Mouse (Mus musculus) limb, embryonic 11.5 days (tissue): ENCODE measurements around the gene Rtn3. TPM values are rescaled to one million over a fixed set of nuclear protein-coding genes. Genes with fewer than 3 reads are reported as not detected.
A peak's percentile ranks its signal among the peaks of the same experiment; 100 is the strongest.

Experiments used
- ATAC-seq: fragments of 200-750 bp; cut with Nextera tagmentation; 2 replicates; pipeline ENCODE4 v1.8.0; 2017; ENCODE audit warnings: low read depth; ENCODE audit not compliant: insufficient number of reproducible peaks, low FRiP score, low TSS enrichment
- DNase-seq: peaks from one replicate; pipeline ENCODE4 v3.0.0-alpha.2; 2015; ENCODE audit warnings: low spot score
- H3K27ac ChIP-seq: fragments of 300-500 bp; sonication (generic); replicated peaks from 2 replicates; pipeline ENCODE4 v1.5.1; 2014; ENCODE audit warnings: low read depth, mild to moderate bottlenecking, low read length
- H3K27me3 ChIP-seq: fragments of 300-500 bp; sonication (generic); 2 replicates; pipeline ENCODE4 v1.6.1; 2014; ENCODE audit warnings: mild to moderate bottlenecking, low read length, mixed read lengths; ENCODE audit not compliant: control insufficient read depth, insufficient read depth
- H3K36me3 ChIP-seq: fragments of 300-500 bp; sonication (generic); 2 replicates; pipeline ENCODE4 v1.6.1; 2014; ENCODE audit warnings: mild to moderate bottlenecking, low read length, moderate library complexity, mixed read lengths; ENCODE audit not compliant: control insufficient read depth, insufficient read depth
- H3K4me1 ChIP-seq: fragments of 300-500 bp; sonication (generic); 2 replicates; pipeline ENCODE4 v1.6.1; 2014; ENCODE audit warnings: low read length, mixed read lengths; ENCODE audit not compliant: control insufficient read depth, insufficient read depth
- H3K4me2 ChIP-seq: fragments of 300-500 bp; sonication (generic); 2 replicates; pipeline ENCODE4 v1.6.1; 2014; ENCODE audit warnings: low read depth, mild to moderate bottlenecking, moderate library complexity; ENCODE audit not compliant: severe bottlenecking
- H3K4me3 ChIP-seq: fragments of 300-500 bp; sonication (generic); 2 replicates; pipeline ENCODE4 v1.5.1; 2014; ENCODE audit warnings: low read depth, low read length
- H3K9ac ChIP-seq: fragments of 300-500 bp; sonication (generic); 2 replicates; pipeline ENCODE4 v1.6.1; 2014; ENCODE audit warnings: mild to moderate bottlenecking, low read length
- H3K9me3 ChIP-seq: fragments of 300-500 bp; sonication (generic); 2 replicates; pipeline ENCODE4 v1.6.1; 2016; ENCODE audit warnings: low read length; ENCODE audit not compliant: control insufficient read depth
- WGBS: fragments of 180-500 bp; shearing (Covaris S2); extraction: QIAGEN DNeasy Blood & Tissue Kit; methylation state at CpG from one replicate; pipeline ENCODE4 v1.1.7; 2014; 5-methylcytosine and 5-hydroxymethylcytosine counted together
- polyA plus RNA-seq: library from polyadenylated mRNA; unstranded; fragments of >200 nt; fragmentation: Nextera tagmentation; extraction: Ambion mirVana; gene quantifications from 2 replicates; pipeline ENCODE4 v1.2.1, GENCODE M21; 2014

Gene Rtn3
- 78.5 and 94.1 TPM in 2 replicates for polyA plus RNA-seq

DNA sequence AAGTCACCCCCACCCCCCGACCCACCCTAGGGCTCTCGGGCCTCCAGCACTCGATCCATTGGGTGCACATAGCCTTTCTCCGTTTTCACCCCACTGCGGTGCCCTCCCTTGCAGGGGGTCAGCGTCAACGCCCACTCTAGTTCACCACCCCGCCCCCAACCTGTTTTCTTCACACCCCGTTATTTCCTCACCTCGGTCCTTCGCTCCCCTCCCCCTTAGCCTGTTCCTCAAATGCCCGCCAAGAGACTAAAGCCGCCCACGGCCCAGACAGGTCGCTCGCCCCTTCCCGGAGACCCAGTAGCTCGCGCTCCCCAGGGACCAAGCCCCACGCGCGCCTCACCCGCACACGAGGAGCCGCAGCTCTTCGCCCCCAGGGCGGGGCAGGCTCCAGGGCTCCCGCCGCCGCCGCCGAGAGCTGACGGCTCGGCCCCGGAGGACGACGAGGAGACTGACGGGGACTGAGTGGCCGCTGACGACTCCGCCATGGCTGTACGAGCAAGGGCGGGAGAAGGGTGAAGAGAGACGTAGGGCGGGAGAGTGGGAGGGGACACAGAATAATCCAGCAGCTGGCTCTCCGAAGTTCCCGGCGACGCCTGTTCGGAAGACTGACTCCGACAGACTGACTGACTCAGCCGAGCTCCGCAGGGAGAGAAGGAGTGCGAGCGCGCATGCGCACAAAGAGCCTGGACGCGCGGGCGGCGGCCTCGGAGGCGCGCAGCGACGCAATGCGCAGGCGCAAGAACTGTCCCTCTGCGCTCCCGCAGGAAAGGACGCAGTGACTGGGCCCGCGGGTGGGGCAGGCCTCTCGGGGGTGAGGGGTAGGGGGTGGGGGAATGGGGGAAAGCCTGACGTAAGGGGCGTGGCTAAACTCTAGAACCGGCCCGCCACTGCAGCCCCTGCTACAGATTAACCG, at the start of gene Rtn3:
Rtn3 (minus strand) TSS at position 683 of the 913 bp plus-strand sequence.
- H3K4me1 ChIP-seq = 0 out of 2 replicates have a peak, but pooled peaks cover 5% of the 10 kb centered on the region
- peak within 1 kb of the TSS; percentile 50 for H3K4me2 ChIP-seq
- H3K9ac ChIP-seq = peak within 1 kb of the TSS; percentile 95
- under 1% methylated on average over 80 of the region's 80 CpGs for WGBS
- H3K27me3 ChIP-seq = no peaks in the 10 kb centered on the region
- no peaks in the 10 kb centered on the region for H3K9me3 ChIP-seq
- DNase-seq (peak; percentile 98), ATAC-seq (peak; percentile 95)
- H3K4me3 ChIP-seq = peak within 1 kb of the TSS; percentile 95
- peak within 1 kb of the TSS; percentile 97 for H3K27ac ChIP-seq
- no peaks in the 10 kb centered on the region for H3K36me3 ChIP-seq

DNA sequence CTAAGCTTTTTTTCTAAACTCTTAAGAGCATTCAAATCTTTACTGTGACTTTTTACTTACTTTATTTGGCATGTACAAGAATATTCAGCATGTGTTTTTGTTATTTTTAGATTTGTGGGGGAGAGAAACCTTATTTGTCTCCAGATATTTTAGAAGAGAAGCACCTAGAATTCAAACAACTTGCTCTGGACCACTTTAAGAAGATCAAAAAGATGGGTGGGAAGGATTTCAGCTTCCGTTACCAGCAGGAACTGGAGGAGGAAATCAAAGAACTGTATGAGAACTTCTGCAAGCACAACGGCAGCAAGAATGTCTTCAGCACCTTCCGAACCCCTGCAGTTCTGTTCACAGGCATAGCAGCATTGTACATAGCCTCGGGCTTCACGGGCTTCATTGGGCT, 48.8 kb upstream of the Rtn3 start:
- H3K27ac ChIP-seq = no peak overlapping the region
- H3K4me2 ChIP-seq = no peak overlapping the region
- WGBS = 92% methylated on average over 5 of the region's 5 CpGs
- ATAC-seq (no peak), DNase-seq (no peak)
- H3K36me3 ChIP-seq = no peaks in the 10 kb centered on the region; the same call in 1 of the 2 replicates
- no peaks in the 10 kb centered on the region for H3K4me1 ChIP-seq
- no peak overlapping the region for H3K4me3 ChIP-seq
- H3K9me3 ChIP-seq = no peaks in the 10 kb centered on the region
- no peaks in the 10 kb centered on the region for H3K27me3 ChIP-seq
- H3K9ac ChIP-seq = no peak overlapping the region

DNA sequence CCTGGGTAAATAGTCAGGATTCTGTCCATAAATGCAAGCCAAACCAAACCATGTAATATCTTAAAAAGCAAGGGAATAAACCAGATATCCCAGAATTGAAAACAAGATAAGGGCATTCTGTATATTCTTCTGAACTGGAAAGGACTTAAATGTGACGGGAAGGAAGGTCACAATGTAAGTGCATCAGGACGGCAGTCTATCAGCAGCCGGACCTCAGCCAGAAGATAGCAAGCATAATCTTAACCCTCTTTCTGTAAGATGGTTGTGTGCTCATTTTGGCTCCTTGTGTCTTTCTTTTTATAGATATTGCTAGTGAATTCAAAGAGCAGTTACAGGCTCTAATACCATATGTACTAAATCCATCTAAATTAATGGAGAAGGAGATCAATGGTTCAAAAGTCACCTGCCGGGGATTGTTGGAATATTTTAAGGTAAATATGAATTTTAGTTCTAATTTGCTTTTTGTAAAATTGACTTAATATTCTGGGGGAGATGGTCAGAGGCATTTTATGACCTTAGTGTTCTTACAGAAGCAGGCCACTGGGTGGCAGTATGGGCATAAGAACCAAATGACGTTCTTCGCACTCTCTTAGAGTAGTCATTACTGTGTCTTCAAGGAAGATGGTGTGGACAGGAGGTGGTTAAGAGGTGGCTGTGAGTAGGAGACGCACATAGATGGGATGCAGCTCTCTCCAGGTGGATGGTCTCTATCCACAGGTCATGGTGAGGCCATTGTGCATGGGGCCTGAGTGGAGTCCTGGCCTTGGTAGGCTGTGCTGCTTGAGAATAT, 45.8 kb upstream of the Rtn3 start:
- Histone ChIP-seq H3K4me2 (no peak overlapping the region), H3K27me3 (no peaks in the 10 kb centered on the region), H3K9ac (no peak overlapping the region), H3K4me1 (no peaks in the 10 kb centered on the region), H3K27ac (no peak overlapping the region), H3K4me3 (no peak overlapping the region), H3K9me3 (no peaks in the 10 kb centered on the region), H3K36me3 (peaks cover 2% of the 10 kb centered on the region; the same call in 1 of the 2 replicates)
- DNase-seq (peak; percentile 69), ATAC-seq (no peak)
- 59% methylated on average over 7 of the region's 7 CpGs for WGBS

DNA sequence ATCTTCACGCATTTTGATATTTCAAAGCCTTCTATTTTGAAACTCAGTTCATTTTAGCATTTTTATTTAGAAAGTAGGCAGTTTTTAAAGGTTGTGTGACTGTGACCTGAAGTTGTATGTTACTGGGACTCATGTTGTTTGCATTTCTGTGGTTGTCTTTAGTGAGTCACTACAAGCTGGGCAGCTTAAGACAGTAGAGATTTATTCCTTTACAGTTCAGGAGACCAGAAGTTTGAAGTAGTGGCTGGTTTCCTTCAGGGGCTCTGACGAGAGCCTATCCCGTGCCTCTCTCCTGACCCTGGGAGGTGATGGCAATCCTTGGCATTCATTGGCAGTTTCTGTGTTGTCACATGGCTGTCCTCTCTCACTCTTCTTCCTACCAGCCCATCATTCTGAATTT, 41.8 kb upstream of the Rtn3 start:
- Histone ChIP-seq H3K9me3 (no peaks in the 10 kb centered on the region; the same call in 1 of the 2 replicates), H3K9ac (no peak overlapping the region), H3K4me3 (no peak overlapping the region), H3K27ac (no peak overlapping the region), H3K4me1 (no peaks in the 10 kb centered on the region), H3K36me3 (peaks cover 8% of the 10 kb centered on the region; the same call in 1 of the 2 replicates), H3K27me3 (no peaks in the 10 kb centered on the region), H3K4me2 (no peak overlapping the region)
- DNase-seq = no peak
- WGBS = 76% methylated on average over 3 of the region's 3 CpGs
- no peak for ATAC-seq

DNA sequence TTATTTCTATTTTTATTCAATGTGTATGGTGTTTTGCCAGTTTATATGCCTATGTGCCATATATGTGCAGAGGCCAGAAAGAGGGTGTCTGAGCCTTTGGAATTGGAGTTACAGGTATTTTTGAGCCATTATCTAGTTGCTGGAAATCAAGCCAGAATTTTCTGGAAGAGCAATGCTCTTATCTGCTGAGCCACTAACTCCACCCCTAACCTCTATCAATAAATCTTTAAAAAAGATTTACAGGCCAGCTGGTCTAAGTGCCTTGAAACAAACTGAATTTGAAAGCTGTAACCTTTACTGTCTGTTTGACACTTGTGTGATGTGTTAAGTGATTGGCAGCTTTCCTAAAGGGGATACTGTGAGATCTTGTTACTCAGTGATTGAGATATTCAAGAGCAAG, 40.7 kb upstream of the Rtn3 start:
- no peak for ATAC-seq
- Histone ChIP-seq H3K4me2 (no peak overlapping the region), H3K27ac (no peak overlapping the region), H3K27me3 (no peaks in the 10 kb centered on the region), H3K9me3 (no peaks in the 10 kb centered on the region; the same call in 1 of the 2 replicates), H3K9ac (no peak overlapping the region), H3K4me1 (no peaks in the 10 kb centered on the region), H3K4me3 (no peak overlapping the region), H3K36me3 (peaks cover 8% of the 10 kb centered on the region; the same call in 1 of the 2 replicates)
- no peak for DNase-seq

DNA sequence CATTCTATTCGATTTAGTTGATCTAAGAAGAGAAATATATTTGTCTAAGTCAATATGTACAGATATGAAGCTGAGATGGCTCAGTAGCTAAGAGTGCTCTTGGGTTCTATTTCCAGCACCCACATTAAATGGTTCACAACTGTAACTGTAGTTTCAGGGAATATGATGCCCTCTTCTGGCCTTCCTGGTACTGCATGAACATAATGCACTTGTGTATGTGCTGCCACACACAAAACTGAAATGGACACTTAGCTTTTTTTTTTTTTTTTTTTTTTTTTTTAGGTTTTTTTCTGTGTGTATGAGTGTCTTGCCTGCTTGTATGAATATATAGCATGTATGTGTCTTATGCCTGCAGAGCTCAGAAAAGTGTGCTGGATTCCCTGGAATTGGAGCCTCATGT, 40.2 kb upstream of the Rtn3 start:
- H3K4me2 ChIP-seq = no peak overlapping the region
- no peaks in the 10 kb centered on the region for H3K4me1 ChIP-seq
- H3K27ac ChIP-seq = no peak overlapping the region
- H3K9ac ChIP-seq = no peak overlapping the region
- WGBS = 95% methylated on average over 1 of the region's 1 CpGs
- peak; percentile 22 for DNase-seq
- H3K9me3 ChIP-seq = no peaks in the 10 kb centered on the region; the same call in 1 of the 2 replicates
- no peak overlapping the region for H3K4me3 ChIP-seq
- no peaks in the 10 kb centered on the region for H3K27me3 ChIP-seq
- H3K36me3 ChIP-seq = peaks cover 10% of the 10 kb centered on the region; the same call in 1 of the 2 replicates
- no peak for ATAC-seq

DNA sequence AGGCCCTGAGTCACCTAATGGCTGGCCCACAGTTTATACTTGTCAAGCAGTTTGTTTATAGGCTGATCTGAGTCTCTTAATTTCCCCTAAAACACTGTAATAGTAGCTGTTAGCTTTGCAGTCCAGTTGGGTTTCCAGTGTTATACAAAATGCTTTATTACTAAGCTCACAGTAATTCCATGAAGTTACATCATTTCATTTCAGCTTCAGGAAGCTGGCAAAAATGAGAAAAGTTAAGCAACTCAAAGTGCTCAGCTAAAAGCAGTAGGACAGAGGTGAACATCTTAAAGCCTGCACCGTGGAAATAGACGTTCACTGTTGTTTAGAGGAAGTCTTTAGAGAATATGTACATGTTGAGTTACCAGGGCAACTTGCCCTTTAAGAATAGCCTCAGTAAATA, 39.8 kb upstream of the Rtn3 start:
- H3K27ac ChIP-seq = no peak overlapping the region
- no peak for DNase-seq
- H3K9me3 ChIP-seq = no peaks in the 10 kb centered on the region; the same call in 1 of the 2 replicates
- 90% methylated on average over 2 of the region's 2 CpGs for WGBS
- ATAC-seq = no peak
- H3K9ac ChIP-seq = no peak overlapping the region
- H3K36me3 ChIP-seq = peaks cover 10% of the 10 kb centered on the region; the same call in 1 of the 2 replicates
- no peak overlapping the region for H3K4me2 ChIP-seq
- no peaks in the 10 kb centered on the region for H3K27me3 ChIP-seq
- no peak overlapping the region for H3K4me3 ChIP-seq
- no peaks in the 10 kb centered on the region for H3K4me1 ChIP-seq

DNA sequence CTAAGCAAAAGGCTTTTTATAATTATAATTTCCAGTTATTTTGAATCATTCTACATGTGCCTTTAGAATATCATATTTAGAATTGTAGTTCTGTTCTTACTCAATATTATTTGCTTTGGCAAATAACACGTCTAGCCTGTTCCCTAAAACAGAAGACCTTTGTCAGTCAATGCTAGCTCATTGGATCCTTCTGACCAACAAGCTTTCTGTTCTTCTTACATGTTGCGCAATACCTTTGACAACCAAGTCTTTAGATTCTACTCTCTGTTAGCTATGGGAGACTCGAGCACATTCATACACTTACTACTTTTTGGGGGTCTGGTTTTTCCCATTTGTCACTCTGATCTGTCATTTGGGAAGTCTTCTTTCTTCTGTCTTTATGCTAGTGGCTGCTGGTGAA, 38.5 kb upstream of the Rtn3 start:
- Histone ChIP-seq H3K4me1 (no peaks in the 10 kb centered on the region), H3K9me3 (no peaks in the 10 kb centered on the region; the same call in 1 of the 2 replicates), H3K4me3 (no peak overlapping the region), H3K27ac (no peak overlapping the region), H3K9ac (no peak overlapping the region), H3K4me2 (no peak overlapping the region), H3K36me3 (peaks cover 10% of the 10 kb centered on the region; the same call in 1 of the 2 replicates), H3K27me3 (no peaks in the 10 kb centered on the region)
- 90% methylated on average over 3 of the region's 3 CpGs for WGBS
- ATAC-seq (no peak), DNase-seq (no peak)
